Mouse (Mus musculus) small intestine, adult 2 months (tissue): Measurements from ENCODE around the gene Iqschfp.

Experiments
- CTCF ChIP-seq: fragments of 200-500 bp; IDR thresholded peaks from 2 replicates; pipeline ENCODE4 v1.5.1; 2012; ENCODE audit warnings: low read depth, mild to moderate bottlenecking, control low read depth, inconsistent platforms, low read length, moderate library complexity, mixed read lengths; ENCODE audit not compliant: insufficient replicate concordance, insufficient read length; ENCODE audit errors: extremely low read depth
- POLR2A ChIP-seq: fragments of 200-500 bp; IDR thresholded peaks from 2 replicates; pipeline ENCODE4 v1.6.1; 2012; ENCODE audit warnings: low read depth, mild to moderate bottlenecking, control low read depth, inconsistent platforms, low read length, moderate library complexity

- TF ChIP-seq POLR2A = no peak
- TF ChIP-seq CTCF = no peak
These were observed 561.2 kb downstream of the Iqschfp start for GRCm38 (mm10) chr3:68453266-68453665.
